Comparison of ENCODE assay signal across 8 mouse cellular contexts in genomic region chr17:79230653-79231489, GRCm38 (mm10).
DNase-seq lines count a peak whose midpoint lies in the region; ATAC-seq and TF ChIP-seq lines count a peak whose summit lies in the region.

No protein-coding gene starts in this region.

- H3K4me3 ChIP-seq in forebrain, embryonic 11.5 days (ENCODE audit: low read depth, low read length): no peak overlapping the region
- no peak overlapping the region for H3K4me3 ChIP-seq in forebrain, embryonic 10.5 days
- H3K4me3 ChIP-seq in layer of hippocampus, adult 2 months: peak overlapping the region; percentile 50

- DNase-seq in forebrain, embryonic 11.5 days (ENCODE audit: low spot score): no peak
- no peak for DNase-seq in forebrain, embryonic 10.5 days (ENCODE audit: extremely low spot score, low spot score)
- DNase-seq in brain, embryonic 18.5 days (ENCODE audit: low read depth, low spot score): peak; percentile 50
- peak; percentile 34 to 70 for DNase-seq in layer of hippocampus, adult 2 months (ENCODE audit: low spot score in 2 of 2)
- DNase-seq in adrenal gland, adult 18-20 months (ENCODE audit: low spot score in 2 of 2): no peak
- DNase-seq in natural killer cell, adult 2 months (ENCODE audit: low spot score in 2 of 2): no peak
- DNase-seq in spleen, postnatal 14 days (ENCODE audit: low spot score in 2 of 2): no peak

- no peaks in the 10 kb centered on the region for H3K9me3 ChIP-seq in forebrain, embryonic 11.5 days (ENCODE audit: control insufficient read depth, low read length)
- H3K9me3 ChIP-seq in forebrain, embryonic 10.5 days: no peaks in the 10 kb centered on the region

- H3K9ac ChIP-seq in forebrain, embryonic 11.5 days (ENCODE audit: low read length): no peak overlapping the region

- no peak overlapping the region for H3K27ac ChIP-seq in forebrain, embryonic 11.5 days (ENCODE audit: low read depth, low read length)
- no peak overlapping the region for H3K27ac ChIP-seq in forebrain, embryonic 10.5 days
- peak overlapping the region; percentile 64 for H3K27ac ChIP-seq in layer of hippocampus, adult 2 months

- peaks cover 3% of the 10 kb centered on the region; the same call in 1 of the 2 replicates for H3K4me1 ChIP-seq in forebrain, embryonic 11.5 days (replicated peaks; ENCODE audit: control insufficient read depth, insufficient read depth, low read length)
- H3K4me1 ChIP-seq in forebrain, embryonic 10.5 days: peaks cover 10% of the 10 kb centered on the region

- H3K27me3 ChIP-seq in forebrain, embryonic 11.5 days (ENCODE audit: control insufficient read depth, insufficient read depth, low read length): no peaks in the 10 kb centered on the region
- no peaks in the 10 kb centered on the region for H3K27me3 ChIP-seq in forebrain, embryonic 10.5 days (ENCODE audit: poor library complexity, severe bottlenecking)

- no peaks in the 10 kb centered on the region for H3K36me3 ChIP-seq in forebrain, embryonic 11.5 days (ENCODE audit: control insufficient read depth, insufficient read depth, low read length)
- no peaks in the 10 kb centered on the region for H3K36me3 ChIP-seq in forebrain, embryonic 10.5 days (replicated peaks)

- 0 out of 2 replicates have a peak, but pooled peaks have one; percentile 39 for ATAC-seq in forebrain, embryonic 11.5 days (replicated peaks; ENCODE audit: low FRiP score)
- peak; percentile 91 for ATAC-seq in megakaryocyte-erythroid progenitor cell, adult 5-6 weeks (replicated peaks; ENCODE audit: low FRiP score, low TSS enrichment, poor library complexity, severe bottlenecking)

- 60% methylated on average over 25 of the region's 25 CpGs for WGBS in forebrain, embryonic 11.5 days
- WGBS in forebrain, embryonic 10.5 days: 72% methylated on average over 25 of the region's 25 CpGs

- 0 out of 2 replicates have a peak overlapping the region, but pooled peaks have one; percentile 9 for H3K4me2 ChIP-seq in forebrain, embryonic 11.5 days (ENCODE audit: low read depth, low read length, severe bottlenecking)

- no peak for TF ChIP-seq CTCF in layer of hippocampus, adult 2 months (conservative IDR thresholded peaks at IDR 0.05)

Comparison
In these comparisons a context has a peak if more than half of its experiments do, and no peak if none do; other contexts are left out.
1. DNase-seq: peak in brain, embryonic 18.5 days (single experiment) and layer of hippocampus, adult 2 months (2 of 2); none in forebrain, embryonic 11.5 days (single experiment), forebrain, embryonic 10.5 days (single experiment), adrenal gland, adult 18-20 months (0 of 2), natural killer cell, adult 2 months (0 of 2) and spleen, postnatal 14 days (0 of 2).